Mouse (Mus musculus): ENCODE measurements around the gene Ndufaf3. TPM values are rescaled to one million over a fixed set of nuclear protein-coding genes. Genes with fewer than 3 reads are reported as not detected.

Ndufaf3 gene
- total RNA-seq, 1 experiment from 2014 or later = 65.9 TPM

GRCm38 (mm10) chr9:108517931-108518332, 49.3 kb downstream of the Ndufaf3 start:
- no peak for DNase-seq

DNA sequence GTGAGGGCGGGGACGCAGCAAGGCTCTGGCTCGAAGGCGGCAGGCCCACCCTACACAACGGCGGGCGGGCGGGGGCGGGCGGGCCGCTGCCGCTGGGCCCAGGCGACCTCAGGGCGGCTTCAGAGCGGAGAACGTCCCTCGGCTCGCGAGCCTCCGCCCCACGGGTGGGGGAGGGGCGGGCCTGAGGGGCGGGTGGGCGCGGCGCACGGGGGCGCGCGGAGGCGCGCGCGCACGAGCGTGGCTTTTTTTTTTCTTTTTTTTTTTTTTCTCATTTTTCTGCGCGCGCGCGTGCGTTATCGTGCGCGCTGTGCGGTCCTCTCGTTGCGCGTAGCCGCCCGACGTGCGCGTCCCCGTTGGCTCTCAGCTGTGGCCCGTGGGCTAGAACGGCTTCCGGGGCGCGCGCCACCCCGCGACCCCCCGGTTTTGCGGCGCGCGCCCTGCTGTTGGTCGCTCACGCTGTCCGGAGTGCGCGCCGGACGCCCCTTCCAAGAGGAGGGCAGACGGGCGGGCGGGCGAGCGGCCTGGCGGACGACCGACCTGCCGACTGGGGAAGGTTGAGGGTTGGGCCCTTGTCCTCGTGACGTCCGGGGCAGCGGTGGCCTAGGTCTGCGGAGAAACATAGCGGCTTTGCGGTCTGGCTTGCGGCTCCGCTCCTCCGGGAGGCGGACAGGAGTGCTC, 49.8 kb downstream of the Ndufaf3 start:
- DNase-seq = peak; percentile 83

- peak; percentile 92 for DNase-seq
Observed at GRCm38 (mm10) chr9:108516380-108517251, 50.6 kb downstream of the Ndufaf3 start, which contains the start of gene Qrich1. TSS of gene Qrich1 (plus strand) at chr9:108516806.

Small RNAs within 50 kb of the gene (microRNA-seq; reads per million reads assigned to microRNA genes)
- gene Gm24083 (0 reads per million in 2 experiments), gene Mir191 (0 reads per million in 2 experiments), gene Mir425 (1,722 to 1,793 reads per million in 2 experiments)

Other genes starting within 250 kb of the Ndufaf3 start
- gene Gpx1, start 228.5 kb downstream of the Ndufaf3 start, total RNA-seq (2021) = 711 and 722 TPM in 2 replicates
- 113 and 114 TPM in 2 replicates for gene Usp4, start 219.6 kb downstream of the Ndufaf3 start, total RNA-seq (2021)
- 1.5 and 1.7 TPM in 2 replicates for gene 1700102P08Rik, start 174.6 kb downstream of the Ndufaf3 start, total RNA-seq (2021)
- not detected in 2 replicates for gene Ccdc36, start 138.9 kb downstream of the Ndufaf3 start, total RNA-seq (2021)
- not detected in 2 replicates for gene BC048562, start 131.0 kb downstream of the Ndufaf3 start, total RNA-seq (2021)
- gene Ccdc71, start 106.9 kb downstream of the Ndufaf3 start, total RNA-seq (2021) = 36.9 and 51.4 TPM in 2 replicates
- 33.2 and 38.8 TPM in 2 replicates for gene Klhdc8b, start 105.9 kb downstream of the Ndufaf3 start, total RNA-seq (2021)
- 114 and 134 TPM in 2 replicates for gene Lamb2, start 87.7 kb downstream of the Ndufaf3 start, total RNA-seq (2021)
- gene Usp19, start 76.8 kb downstream of the Ndufaf3 start, total RNA-seq (2021) = 292 and 314 TPM in 2 replicates
- gene Qars, start 59.7 kb downstream of the Ndufaf3 start, total RNA-seq (2021) = 221 and 259 TPM in 2 replicates
- gene Qrich1, start 50.6 kb downstream of the Ndufaf3 start, total RNA-seq (2021) = 126 and 144 TPM in 2 replicates
- 66.3 and 95.0 TPM in 2 replicates for gene Impdh2, start 7.1 kb downstream of the Ndufaf3 start, total RNA-seq (2021)
- 79.2 and 85.4 TPM in 2 replicates for gene Dalrd3, start 2.5 kb upstream of the Ndufaf3 start, total RNA-seq (2021)
- 90.9 and 141 TPM in 2 replicates for gene Wdr6, start 11.3 kb upstream of the Ndufaf3 start, total RNA-seq (2021)
- gene P4htm, start 30.2 kb upstream of the Ndufaf3 start, total RNA-seq (2021) = 8.7 and 10.5 TPM in 2 replicates
- 48.9 and 73.9 TPM in 2 replicates for gene Arih2, start 82.0 kb upstream of the Ndufaf3 start, total RNA-seq (2021)
- 91.1 and 112 TPM in 2 replicates for gene Slc25a20, start 94.7 kb upstream of the Ndufaf3 start, total RNA-seq (2021)
- 29.3 and 30.7 TPM in 2 replicates for gene Prkar2a, start 121.9 kb upstream of the Ndufaf3 start, total RNA-seq (2021)
- 79.3 and 92.7 TPM in 2 replicates for gene Ip6k2, start 216.4 kb upstream of the Ndufaf3 start, total RNA-seq (2021)
- gene Nckipsd, start 240.9 kb upstream of the Ndufaf3 start, total RNA-seq (2021) = 7.3 and 10.6 TPM in 2 replicates